Mouse (Mus musculus) MEL (cell line): ENCODE measurements around the gene Slc19a1. TPM values are rescaled to one million over a fixed set of nuclear protein-coding genes. Genes with fewer than 3 reads are reported as not detected.

Source experiments
- DNase-seq: peaks from one replicate; pipeline ENCODE4 v3.0.0; 2011; ENCODE audit warnings: low read depth, low spot score
- H3K27ac ChIP-seq: 2 replicates; pipeline ENCODE4 v1.5.1; 2012; ENCODE audit warnings: low read depth, mild to moderate bottlenecking, control low read depth, low read length, moderate library complexity; ENCODE audit not compliant: control insufficient read depth
- H3K27me3 ChIP-seq, 2 experiments: fragments of 150-350 bp in 1 of 2; sonication (generic) in 1 of 2; 2 replicates each; pipeline ENCODE4 v1.6.1; 2012; ENCODE audit warnings: low read length in 2 of 2, mild to moderate bottlenecking in 2 of 2, improper control_type of control experiment in 1 of 2, moderate library complexity in 1 of 2; ENCODE audit not compliant: insufficient read depth in 2 of 2, control insufficient read depth in 1 of 2
- H3K36me3 ChIP-seq, 2 experiments: 2 replicates each; pipeline ENCODE4 v1.6.1; 2012 to 2014; ENCODE audit warnings: low read length in 2 of 2, improper control_type of control experiment in 1 of 2, inconsistent platforms in 1 of 2, mild to moderate bottlenecking in 1 of 2; ENCODE audit not compliant: insufficient read depth in 2 of 2, control insufficient read depth in 1 of 2
- H3K4me1 ChIP-seq, 2 experiments: fragments of 150-350 bp in 1 of 2; sonication (generic) in 1 of 2; 2 replicates each; pipeline ENCODE4 v1.6.1; 2012; ENCODE audit warnings: low read length in 2 of 2, improper control_type of control experiment in 1 of 2, mild to moderate bottlenecking in 1 of 2; ENCODE audit not compliant: insufficient read depth in 2 of 2, control insufficient read depth in 1 of 2
- H3K4me3 ChIP-seq, 2 experiments: fragments of 150-350 bp in 1 of 2; sonication (generic) in 1 of 2; 2 replicates each; pipeline ENCODE4 v1.5.1; 2012; ENCODE audit warnings: low read depth in 2 of 2, low read length in 2 of 2, mild to moderate bottlenecking in 2 of 2, moderate library complexity in 2 of 2, control low read depth in 1 of 2, improper control_type of control experiment in 1 of 2; ENCODE audit not compliant: control insufficient read depth in 1 of 2, insufficient read depth in 1 of 2
- H3K79me2 ChIP-seq: 2 replicates; pipeline ENCODE4 v1.6.1; 2012; ENCODE audit warnings: mild to moderate bottlenecking, low read length, moderate library complexity; ENCODE audit not compliant: control insufficient read depth, poor library complexity, insufficient read depth
- H3K9ac ChIP-seq: 2 replicates; pipeline ENCODE4 v1.6.1; 2012; ENCODE audit warnings: low read depth, mild to moderate bottlenecking, control low read depth, low read length, moderate library complexity; ENCODE audit not compliant: control insufficient read depth, poor library complexity, severe bottlenecking
- H3K9me3 ChIP-seq: fragments of 150-350 bp; sonication (generic); replicated peaks from 2 replicates; pipeline ENCODE4 v1.6.1; 2012; ENCODE audit warnings: mild to moderate bottlenecking, low read length, improper control_type of control experiment, moderate library complexity; ENCODE audit not compliant: insufficient read depth
- BHLHE40 ChIP-seq: IDR thresholded peaks from 2 replicates; pipeline ENCODE4 v1.6.1; 2012; ENCODE audit warnings: low read depth, mild to moderate bottlenecking, inconsistent platforms, low read length, improper control_type of control experiment, borderline replicate concordance
- CHD1 ChIP-seq: IDR thresholded peaks from 2 replicates; pipeline ENCODE4 v1.6.1; 2012; ENCODE audit warnings: low read depth, mild to moderate bottlenecking, inconsistent platforms, low read length, improper control_type of control experiment
- CHD2 ChIP-seq: IDR thresholded peaks from 2 replicates; pipeline ENCODE4 v1.6.1; 2011; ENCODE audit warnings: low read length, improper control_type of control experiment
- CTCF ChIP-seq, 3 experiments: IDR thresholded peaks in 2 of 3; conservative IDR thresholded peaks in 1 of 3; 2 replicates each; pipeline ENCODE4 v1.5.1; 2011 to 2012; ENCODE audit warnings: low read length in 3 of 3, low read depth in 2 of 3, mild to moderate bottlenecking in 2 of 3, improper control_type of control experiment in 1 of 3, inconsistent platforms in 1 of 3, mixed read lengths in 1 of 3, moderate library complexity in 1 of 3; ENCODE audit not compliant: control insufficient read depth in 1 of 3, insufficient read depth in 1 of 3, poor library complexity in 1 of 3, severe bottlenecking in 1 of 3
- E2F4 ChIP-seq: IDR thresholded peaks from 2 replicates; pipeline ENCODE4 v1.6.1; 2011; ENCODE audit warnings: low read depth, low read length, improper control_type of control experiment, borderline replicate concordance
- EP300 ChIP-seq, 2 experiments: IDR thresholded peaks; 2 replicates each; pipeline ENCODE4 v1.6.1; 2011; ENCODE audit warnings: improper control_type of control experiment in 2 of 2, low read length in 2 of 2, low read depth in 1 of 2, mild to moderate bottlenecking in 1 of 2
- ETS1 ChIP-seq: IDR thresholded peaks from 2 replicates; pipeline ENCODE4 v1.6.1; 2012; ENCODE audit warnings: low read depth, mild to moderate bottlenecking, inconsistent platforms, low read length, improper control_type of control experiment, moderate library complexity
- GABPA ChIP-seq: IDR thresholded peaks from 2 replicates; pipeline ENCODE4 v1.6.1; 2012; ENCODE audit warnings: low read depth, mild to moderate bottlenecking, inconsistent platforms, low read length, improper control_type of control experiment, moderate library complexity
- GATA1 ChIP-seq: IDR thresholded peaks from 2 replicates; pipeline ENCODE4 v1.6.1; 2011; ENCODE audit warnings: low read depth, low read length, improper control_type of control experiment
- HCFC1 ChIP-seq: IDR thresholded peaks from 2 replicates; pipeline ENCODE4 v1.6.1; 2012; ENCODE audit warnings: low read depth, mild to moderate bottlenecking, inconsistent platforms, low read length, improper control_type of control experiment, moderate library complexity
- JUND ChIP-seq: IDR thresholded peaks from 2 replicates; pipeline ENCODE4 v1.6.1; 2011; ENCODE audit warnings: low read depth, mild to moderate bottlenecking, improper control_type of control experiment, low read length
- MEF2A ChIP-seq: IDR thresholded peaks from 2 replicates; pipeline ENCODE4 v1.6.1; 2014; ENCODE audit warnings: low read depth, mild to moderate bottlenecking, inconsistent platforms, low read length, improper control_type of control experiment; ENCODE audit not compliant: poor library complexity, insufficient replicate concordance, severe bottlenecking; ENCODE audit errors: extremely low read depth
- MYB ChIP-seq: IDR thresholded peaks from 2 replicates; pipeline ENCODE4 v1.6.1; 2011; ENCODE audit warnings: mild to moderate bottlenecking, low read depth, low read length, improper control_type of control experiment
- MYC ChIP-seq: IDR thresholded peaks from 2 replicates; pipeline ENCODE4 v1.6.1; 2011; ENCODE audit warnings: low read depth, mild to moderate bottlenecking, low read length, improper control_type of control experiment, moderate library complexity
- POLR2A ChIP-seq, 2 experiments: IDR thresholded peaks; 2 replicates each; pipeline ENCODE4 v1.6.1; 2011 to 2012; ENCODE audit warnings: low read length in 2 of 2, mild to moderate bottlenecking in 2 of 2, control low read depth in 1 of 2, improper control_type of control experiment in 1 of 2, low read depth in 1 of 2, moderate library complexity in 1 of 2; ENCODE audit not compliant: control insufficient read depth in 1 of 2, insufficient read depth in 1 of 2, poor library complexity in 1 of 2
- RAD21 ChIP-seq: IDR thresholded peaks from 2 replicates; pipeline ENCODE4 v1.6.1; 2011; ENCODE audit warnings: mild to moderate bottlenecking, low read depth, low read length, improper control_type of control experiment
- RCOR1 ChIP-seq: IDR thresholded peaks from 2 replicates; pipeline ENCODE4 v1.6.1; 2012; ENCODE audit warnings: low read depth, mild to moderate bottlenecking, inconsistent platforms, low read length, improper control_type of control experiment
- SIN3A ChIP-seq: IDR thresholded peaks from 2 replicates; pipeline ENCODE4 v1.6.1; 2012; ENCODE audit warnings: low read length, improper control_type of control experiment, inconsistent platforms
- SMC3 ChIP-seq: IDR thresholded peaks from 2 replicates; pipeline ENCODE4 v1.6.1; 2011; ENCODE audit warnings: low read depth, low read length, improper control_type of control experiment
- TAL1 ChIP-seq: IDR thresholded peaks from 2 replicates; pipeline ENCODE4 v1.6.1; 2012; ENCODE audit warnings: mild to moderate bottlenecking, inconsistent platforms, low read length, moderate library complexity, mixed read lengths
- TCF12 ChIP-seq: IDR thresholded peaks from 2 replicates; pipeline ENCODE4 v1.6.1; 2014; ENCODE audit warnings: low read depth, mild to moderate bottlenecking, inconsistent platforms, low read length, improper control_type of control experiment, moderate library complexity
- UBTF ChIP-seq: IDR thresholded peaks from 2 replicates; pipeline ENCODE4 v1.6.1; 2012; ENCODE audit warnings: low read depth, mild to moderate bottlenecking, inconsistent platforms, low read length, improper control_type of control experiment, moderate library complexity, borderline replicate concordance; ENCODE audit not compliant: insufficient read depth
- USF1 ChIP-seq: IDR thresholded peaks from 2 replicates; pipeline ENCODE4 v1.6.1; 2014; ENCODE audit warnings: low read depth, mild to moderate bottlenecking, inconsistent platforms, low read length, improper control_type of control experiment, moderate library complexity
- ZC3H11A ChIP-seq: IDR thresholded peaks from 2 replicates; pipeline ENCODE4 v1.6.1; 2012; ENCODE audit warnings: low read depth, mild to moderate bottlenecking, inconsistent platforms, low read length, improper control_type of control experiment
- ZNF384 ChIP-seq: IDR thresholded peaks from 2 replicates; pipeline ENCODE4 v1.6.1; 2012; ENCODE audit warnings: low read depth, mild to moderate bottlenecking, inconsistent platforms, low read length, improper control_type of control experiment
- polyA plus RNA-seq, 2 experiments: library from polyadenylated mRNA; stranded (reverse) in 1 of 2; unstranded in 1 of 2; fragments of >175 nt in 1 of 2; fragments of >200 nt in 1 of 2; gene quantifications; 2 replicates each; pipeline versions ENCODE4 v1.2.1 to v1.2.4; 2012; ENCODE audit warnings: low replicate concordance in 2 of 2, low read depth in 1 of 2; ENCODE audit not compliant: insufficient read length in 2 of 2, insufficient read depth in 1 of 2, missing spikeins in 1 of 2
- total RNA-seq: library from RNA; depleted of rRNA; stranded (reverse); fragments of 300-350 nt; gene quantifications from 2 replicates; pipeline ENCODE4 v1.2.3, GENCODE M21; 2012

Slc19a1 gene
- total and polyA plus RNA-seq, 3 experiments, result 65.3 to 86.4 TPM; not detected in 1

GRCm38 (mm10) chr10:77064659-77065058 lies 32.6 kb downstream of the Slc19a1 start:
- Histone ChIP-seq H3K4me3 (no peak overlapping the region), H3K9ac (no peak overlapping the region), H3K36me3 (peaks cover 0 to 16% of the 10 kb centered on the region in 2 experiments; a peak in 2 of 4 replicates), H3K27ac (0 out of 2 replicates have a peak overlapping the region, but pooled peaks have one; percentile 3), H3K79me2 (no peaks in the 10 kb centered on the region), H3K27me3 (no peaks in the 10 kb centered on the region), H3K4me1 (peaks cover 6 to 26% of the 10 kb centered on the region in 2 experiments), H3K9me3 (no peaks in the 10 kb centered on the region)
- DNase-seq, result no peak
- no peak for TF ChIP-seq POLR2A (IDR thresholded peaks at IDR 0.05; ENCODE audit: control insufficient read depth in 1 of 2, insufficient read depth in 1 of 2, low read depth in 1 of 2, low read length in 2 of 2, poor library complexity in 1 of 2)
- 0 out of 2 replicates have a peak, but pooled peaks have one; percentile 4 for TF ChIP-seq ETS1
- peak; percentile 38 for TF ChIP-seq RAD21
- peak; percentile 55 to 79 (median 65) for TF ChIP-seq CTCF (IDR thresholded peaks at IDR 0.05 in 2 of 3, conservative IDR thresholded peaks at IDR 0.05 in 1 of 3; ENCODE audit: control insufficient read depth in 1 of 3, insufficient read depth in 1 of 3, low read depth in 2 of 3, low read length in 3 of 3, poor library complexity in 1 of 3, severe bottlenecking in 1 of 3)
- peak; percentile 62; the same call in 1 of the 2 replicates for TF ChIP-seq MYC
- no peak for TF ChIP-seq MYB
- TF ChIP-seq ZC3H11A, result 0 out of 2 replicates have a peak, but pooled peaks have one; percentile 23
- peak; percentile 61 for TF ChIP-seq SMC3

GRCm38 (mm10) chr10:77068469-77068868 lies 36.4 kb downstream of the Slc19a1 start:
- H3K27ac ChIP-seq, result no peak overlapping the region
- TF ChIP-seq RCOR1, result no peak
- TF ChIP-seq UBTF, result no peak
- no peak for TF ChIP-seq CTCF (IDR thresholded peaks at IDR 0.05 in 2 of 3, conservative IDR thresholded peaks at IDR 0.05 in 1 of 3; ENCODE audit: control insufficient read depth in 1 of 3, insufficient read depth in 1 of 3, low read depth in 2 of 3, low read length in 3 of 3, poor library complexity in 1 of 3, severe bottlenecking in 1 of 3)
- TF ChIP-seq MYC, result no peak
- no peak for TF ChIP-seq E2F4
- TF ChIP-seq CHD2, result no peak
- peak; percentile 52; the same call in 1 of the 2 replicates for TF ChIP-seq ZNF384
- no peak for TF ChIP-seq ZC3H11A
- TF ChIP-seq SIN3A, result no peak; the same call in 1 of the 2 replicates
- TF ChIP-seq JUND, result no peak
- TF ChIP-seq TAL1, result peak; percentile 25; the same call in 1 of the 2 replicates
- no peak for TF ChIP-seq GABPA
- TF ChIP-seq ETS1, result 0 out of 2 replicates have a peak, but pooled peaks have one; percentile 37
- no peak for TF ChIP-seq USF1
- no peak for TF ChIP-seq MEF2A
- TF ChIP-seq CHD1, result no peak
- no peak for TF ChIP-seq HCFC1
- peak; percentile 59 to 69 for TF ChIP-seq EP300 (IDR thresholded peaks at IDR 0.05; ENCODE audit: low read depth in 1 of 2, low read length in 2 of 2)
- peak; percentile 90 for TF ChIP-seq TCF12
- no peak for TF ChIP-seq BHLHE40
- TF ChIP-seq GATA1, result peak; percentile 50
- H3K9me3 ChIP-seq, result no peaks in the 10 kb centered on the region
- H3K4me1 ChIP-seq, result peaks cover 6 to 26% of the 10 kb centered on the region in 2 experiments
- no peak overlapping the region for H3K4me3 ChIP-seq
- H3K36me3 ChIP-seq, result peaks cover 0 to 16% of the 10 kb centered on the region in 2 experiments; a peak in 2 of 4 replicates
- no peak for DNase-seq
- H3K9ac ChIP-seq, result no peak overlapping the region
- no peaks in the 10 kb centered on the region for H3K79me2 ChIP-seq
- peaks cover 0 to 2% of the 10 kb centered on the region in 2 experiments; a peak in 1 of 4 replicates for H3K27me3 ChIP-seq
